Comparison of ENCODE assay signal across 18 mouse cellular contexts in genomic region chr9:28163946-28164345, GRCm38 (mm10).
DNase-seq lines count a peak whose midpoint lies in the region; ATAC-seq and TF ChIP-seq lines count a peak whose summit lies in the region.
"Had no signal": no experiment of that assay in that cellular context is flagged by ENCODE, and none has a peak within 500 bp of the region (broad histone marks: within the 10 kb centered on the region; RNA-seq: fewer than 3 reads in every experiment).

No protein-coding gene starts in this region.

- H3K4me2 ChIP-seq in forebrain, embryonic 13.5 days: no peak overlapping the region
- H3K4me2 ChIP-seq in forebrain, embryonic 12.5 days: no peak overlapping the region
- H3K4me2 ChIP-seq in hindbrain, postnatal 0 days (ENCODE audit: low read depth, low read length): no peak overlapping the region
- no peak overlapping the region for H3K4me2 ChIP-seq in hindbrain, embryonic 13.5 days
- H3K4me2 ChIP-seq in neural tube, embryonic 12.5 days (replicated peaks): no peak overlapping the region
- H3K4me2 ChIP-seq: embryonic facial prominence, embryonic 15.5 days had no signal

- 0 out of 2 replicates have a peak, but pooled peaks have one; percentile 45 for ATAC-seq in forebrain, embryonic 13.5 days
- no peak for ATAC-seq in forebrain, embryonic 12.5 days (ENCODE audit: low FRiP score)
- ATAC-seq in hindbrain, postnatal 0 days: peak; percentile 75
- ATAC-seq in hindbrain, embryonic 13.5 days (ENCODE audit: low FRiP score): no peak
- ATAC-seq in neural tube, embryonic 12.5 days (ENCODE audit: low FRiP score, low read depth): peak; percentile 56; the same call in 1 of the 2 replicates
- ATAC-seq in megakaryocyte, adult 5-6 weeks (ENCODE audit: poor library complexity, severe bottlenecking): no peak
- ATAC-seq: liver, postnatal 0 days had no signal

- H3K9ac ChIP-seq in forebrain, embryonic 13.5 days: no peak overlapping the region
- H3K9ac ChIP-seq in forebrain, embryonic 12.5 days: no peak overlapping the region
- no peak overlapping the region for H3K9ac ChIP-seq in hindbrain, postnatal 0 days (replicated peaks; ENCODE audit: low read length)
- H3K9ac ChIP-seq in hindbrain, embryonic 13.5 days: no peak overlapping the region
- no peak overlapping the region for H3K9ac ChIP-seq in neural tube, embryonic 12.5 days
- H3K9ac ChIP-seq: embryonic facial prominence, embryonic 15.5 days; liver, postnatal 0 days had no signal

- H3K9me3 ChIP-seq in forebrain, embryonic 13.5 days (replicated peaks): no peaks in the 10 kb centered on the region
- H3K9me3 ChIP-seq in forebrain, embryonic 12.5 days: no peaks in the 10 kb centered on the region
- H3K9me3 ChIP-seq in hindbrain, postnatal 0 days (ENCODE audit: low read length): no peaks in the 10 kb centered on the region
- H3K9me3 ChIP-seq in hindbrain, embryonic 13.5 days: no peaks in the 10 kb centered on the region
- H3K9me3 ChIP-seq in neural tube, embryonic 12.5 days: no peaks in the 10 kb centered on the region
- H3K9me3 ChIP-seq: embryonic facial prominence, embryonic 15.5 days; G1E; limb, embryonic 10.5 days had no signal

- H3K4me3 ChIP-seq in forebrain, embryonic 13.5 days: no peak overlapping the region
- no peak overlapping the region for H3K4me3 ChIP-seq in forebrain, embryonic 12.5 days (replicated peaks)
- H3K4me3 ChIP-seq in hindbrain, postnatal 0 days (ENCODE audit: low read length): no peak overlapping the region
- no peak overlapping the region for H3K4me3 ChIP-seq in hindbrain, embryonic 13.5 days
- no peak overlapping the region for H3K4me3 ChIP-seq in neural tube, embryonic 12.5 days
- H3K4me3 ChIP-seq: embryonic facial prominence, embryonic 15.5 days; limb, embryonic 10.5 days had no signal

- H3K36me3 ChIP-seq in forebrain, embryonic 13.5 days (ENCODE audit: poor library complexity, severe bottlenecking): no peaks in the 10 kb centered on the region
- no peaks in the 10 kb centered on the region for H3K36me3 ChIP-seq in forebrain, embryonic 12.5 days (replicated peaks)
- H3K36me3 ChIP-seq in hindbrain, postnatal 0 days (ENCODE audit: insufficient read depth, low read length): no peaks in the 10 kb centered on the region
- no peaks in the 10 kb centered on the region for H3K36me3 ChIP-seq in hindbrain, embryonic 13.5 days
- no peaks in the 10 kb centered on the region for H3K36me3 ChIP-seq in neural tube, embryonic 12.5 days
- H3K36me3 ChIP-seq: embryonic facial prominence, embryonic 15.5 days; G1E; limb, embryonic 10.5 days had no signal

- WGBS in forebrain, embryonic 13.5 days: 37% methylated on average over 4 of the region's 4 CpGs
- 27% methylated on average over 4 of the region's 4 CpGs for WGBS in forebrain, embryonic 12.5 days
- 38% methylated on average over 4 of the region's 4 CpGs for WGBS in hindbrain, postnatal 0 days
- 49% methylated on average over 4 of the region's 4 CpGs for WGBS in hindbrain, embryonic 13.5 days
- WGBS in neural tube, embryonic 12.5 days: 33% methylated on average over 4 of the region's 4 CpGs

- peak; percentile 57 for DNase-seq in hindbrain, postnatal 0 days (ENCODE audit: low spot score)
- DNase-seq in neural tube, embryonic 10.5 days (ENCODE audit: extremely low spot score, low spot score): no peak
- DNase-seq: adrenal gland, postnatal 14 days; cerebellum, adult 11-12 months; gastrocnemius, postnatal 36 days; kidney, adult 11 months; liver, postnatal 0 days; lung, postnatal 10 days; retina, postnatal 1 day; thymus, postnatal 14 days had no signal

- peaks cover 8% of the 10 kb centered on the region; the same call in 1 of the 2 replicates for H3K4me1 ChIP-seq in forebrain, embryonic 13.5 days
- peaks cover 11% of the 10 kb centered on the region for H3K4me1 ChIP-seq in forebrain, embryonic 12.5 days
- no peaks in the 10 kb centered on the region for H3K4me1 ChIP-seq in hindbrain, postnatal 0 days (ENCODE audit: insufficient read depth, low read length)
- H3K4me1 ChIP-seq in hindbrain, embryonic 13.5 days (replicated peaks): peaks cover 11% of the 10 kb centered on the region
- H3K4me1 ChIP-seq in neural tube, embryonic 12.5 days: no peaks in the 10 kb centered on the region
- H3K4me1 ChIP-seq: embryonic facial prominence, embryonic 15.5 days; limb, embryonic 10.5 days had no signal

- no peak overlapping the region for H3K27ac ChIP-seq in forebrain, embryonic 13.5 days
- H3K27ac ChIP-seq in forebrain, embryonic 12.5 days: no peak overlapping the region
- no peak overlapping the region for H3K27ac ChIP-seq in hindbrain, postnatal 0 days
- H3K27ac ChIP-seq in hindbrain, embryonic 13.5 days: no peak overlapping the region
- no peak overlapping the region for H3K27ac ChIP-seq in neural tube, embryonic 12.5 days
- H3K27ac ChIP-seq: embryonic facial prominence, embryonic 15.5 days; limb, embryonic 10.5 days had no signal

- no peaks in the 10 kb centered on the region for H3K27me3 ChIP-seq in forebrain, embryonic 13.5 days
- H3K27me3 ChIP-seq in forebrain, embryonic 12.5 days: no peaks in the 10 kb centered on the region
- no peaks in the 10 kb centered on the region for H3K27me3 ChIP-seq in hindbrain, postnatal 0 days (ENCODE audit: insufficient read depth, low read length)
- H3K27me3 ChIP-seq in hindbrain, embryonic 13.5 days: no peaks in the 10 kb centered on the region
- no peaks in the 10 kb centered on the region for H3K27me3 ChIP-seq in neural tube, embryonic 12.5 days (replicated peaks)
- H3K27me3 ChIP-seq: embryonic facial prominence, embryonic 15.5 days had no signal

- no peak for TF ChIP-seq CTCF in hindbrain, postnatal 0 days (IDR thresholded peaks at IDR 0.05; ENCODE audit: low read depth)

Comparison
In these comparisons a context has a peak if more than half of its experiments do, and no peak if none do; other contexts are left out.
1. ATAC-seq: peak in forebrain, embryonic 13.5 days (single experiment), hindbrain, postnatal 0 days (single experiment) and neural tube, embryonic 12.5 days (single experiment); none in forebrain, embryonic 12.5 days (single experiment), hindbrain, embryonic 13.5 days (single experiment) and megakaryocyte, adult 5-6 weeks (single experiment).